Comparison of ENCODE assay signal across 17 mouse cellular contexts in genomic region chr14:8158721-8159120, GRCm38 (mm10).
"Had no signal": no experiment of that assay in that cellular context is flagged by ENCODE, and none has a peak within 500 bp of the region (broad histone marks: within the 10 kb centered on the region; RNA-seq: fewer than 3 reads in every experiment).

No protein-coding gene starts in this region.

- ATAC-seq: lung, postnatal 0 days; midbrain, embryonic 13.5 days; midbrain, embryonic 15.5 days had no signal

- H3K4me3 ChIP-seq: lung, embryonic 15.5 days; megakaryocyte, embryonic 14.5 days; midbrain, embryonic 13.5 days; midbrain, embryonic 15.5 days; neural tube, embryonic 12.5 days; stomach, embryonic 15.5 days had no signal

- H3K4me1 ChIP-seq: lung, embryonic 15.5 days; midbrain, embryonic 13.5 days; midbrain, embryonic 15.5 days; neural tube, embryonic 12.5 days; stomach, embryonic 15.5 days had no signal

- H3K4me2 ChIP-seq: lung, embryonic 15.5 days; midbrain, embryonic 11.5 days; midbrain, embryonic 13.5 days; midbrain, embryonic 15.5 days; neural tube, embryonic 12.5 days; stomach, embryonic 15.5 days had no signal

- DNase-seq: lung, adult 2 months; lung, postnatal 14 days; lung, postnatal 36 days; right cerebral cortex, postnatal 14 days; thymus, adult 2 months; thymus, postnatal 25 days; thymus, postnatal 4 days had no signal

- H3K9ac ChIP-seq: lung, embryonic 15.5 days; midbrain, embryonic 13.5 days; midbrain, embryonic 15.5 days; neural tube, embryonic 12.5 days; stomach, embryonic 15.5 days had no signal

- H3K9me3 ChIP-seq: lung, embryonic 15.5 days; megakaryocyte, embryonic 14.5 days; midbrain, embryonic 13.5 days; midbrain, embryonic 15.5 days; neural tube, embryonic 12.5 days; stomach, embryonic 15.5 days had no signal

- H3K27ac ChIP-seq: lung, embryonic 15.5 days; macrophage; midbrain, embryonic 13.5 days; midbrain, embryonic 15.5 days; neural tube, embryonic 12.5 days; stomach, embryonic 15.5 days; stomach, postnatal 0 days had no signal

- H3K27me3 ChIP-seq: lung, embryonic 15.5 days; megakaryocyte, embryonic 14.5 days; midbrain, embryonic 13.5 days; midbrain, embryonic 15.5 days; neural tube, embryonic 12.5 days; stomach, embryonic 15.5 days had no signal
